Mouse (Mus musculus): ENCODE measurements at regions not wholly inside any gene's neighbourhood (a gene's known extent, or its start where the extent isn't known, plus 50 kb on each side); places are given as distances from the start of the nearest gene placed in this dataset.

- TF ChIP-seq CTCF (IDR thresholded peaks at IDR 0.05; ENCODE audit: borderline replicate concordance, insufficient read depth, low read depth, low read length) (no peak), POLR2A (IDR thresholded peaks at IDR 0.05; ENCODE audit: borderline replicate concordance, insufficient read depth, low read length) (no peak)
Measured at GRCm38 (mm10) chr15:62068422-62069160, 1145.8 kb upstream of the A1bg start.

All from cerebellum, adult 2 months (tissue).